Comparison of ENCODE assay signal across 21 mouse cellular contexts in the genomic region with DNA sequence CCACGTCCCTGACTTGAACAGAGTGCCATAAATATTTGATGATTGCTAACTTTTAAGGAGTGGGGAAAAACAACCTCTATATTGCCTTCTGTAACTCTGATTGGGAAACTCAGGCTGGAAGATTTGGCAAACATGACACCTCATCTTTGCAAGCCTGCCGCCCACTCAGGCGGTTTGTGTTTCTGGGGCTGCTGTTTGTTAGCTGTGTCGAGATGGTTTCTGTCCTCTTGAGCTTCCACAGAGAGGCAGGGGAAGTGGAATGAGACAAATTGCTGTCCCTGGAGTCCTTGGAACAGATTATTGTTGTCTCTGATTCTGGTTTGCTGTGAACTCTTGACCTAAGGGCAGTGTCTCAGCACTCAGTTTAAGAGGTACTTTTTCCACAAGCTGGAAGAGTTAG.
A peak's percentile ranks its signal among the peaks of the same experiment; 100 is the strongest.
DNase-seq lines count a peak whose midpoint lies in the region; ATAC-seq and TF ChIP-seq lines count a peak whose summit lies in the region.
"Had no signal": no experiment of that assay in that cellular context is flagged by ENCODE, and none has a peak within 500 bp of the region (broad histone marks: within the 10 kb centered on the region; RNA-seq: fewer than 3 reads in every experiment).

No protein-coding gene starts in this region.

- DNase-seq in frontal cortex, postnatal 14 days (ENCODE audit: low spot score in 2 of 2) = no peak
- DNase-seq in layer of hippocampus, adult 11-12 months (ENCODE audit: low spot score) = peak; percentile 46
- DNase-seq in layer of hippocampus, adult 8-10 months (ENCODE audit: low spot score in 2 of 2) = no peak
- DNase-seq in left cerebral cortex, adult 2 months (ENCODE audit: extremely low spot score in 1 of 2, low spot score in 2 of 2) = peak; percentile 26 to 31
- DNase-seq in left cerebral cortex, postnatal 36 days (ENCODE audit: low spot score in 2 of 2) = no peak
- peak; percentile 66 for DNase-seq in right cerebral cortex, adult 18-20 months
- no peak for DNase-seq in right cerebral cortex, postnatal 10 days (ENCODE audit: low spot score in 2 of 2)
- DNase-seq: adrenal gland, adult 8-10 months; adrenal gland, postnatal 25 days; cerebellum, adult 18-20 months; cerebellum, adult 9-10 months; cerebellum, postnatal 14 days; gastrocnemius, postnatal 25 days; heart, adult 2 months had no signal

- no peak overlapping the region for H3K27ac ChIP-seq in left cerebral cortex, adult 2 months
- H3K27ac ChIP-seq: forebrain, embryonic 10.5 days; forebrain, embryonic 13.5 days; heart, adult 2 months; hindbrain, embryonic 12.5 days; hindbrain, embryonic 15.5 days had no signal

- peak; percentile 32; the same call in 1 of the 2 replicates for ATAC-seq in frontal cortex, adult (ENCODE audit: low TSS enrichment)
- ATAC-seq: activated CD4-positive, CD25-positive, alpha-beta regulatory T cell, adult 4 months; forebrain, embryonic 13.5 days; forebrain, embryonic 16.5 days had no signal

- H3K4me3 ChIP-seq in left cerebral cortex, adult 2 months = no peak overlapping the region
- H3K4me3 ChIP-seq: forebrain, embryonic 10.5 days; forebrain, embryonic 13.5 days; heart, adult 2 months; hindbrain, embryonic 12.5 days; hindbrain, embryonic 15.5 days had no signal

- intact Hi-C loops in left cerebral cortex, adult 2 months (cut with DNase I) = no loop called here
- intact Hi-C loops in left cerebral cortex, postnatal 36 days (cut with DNase I) = no loop called here

- TF ChIP-seq CTCF in left cerebral cortex, adult 2 months (IDR thresholded peaks at IDR 0.05) = no peak

Comparison
In these comparisons a context has a peak if more than half of its experiments do, and no peak if none do; other contexts are left out.
1. DNase-seq: peak in layer of hippocampus, adult 11-12 months (single experiment), left cerebral cortex, adult 2 months (2 of 2) and right cerebral cortex, adult 18-20 months (single experiment); none in frontal cortex, postnatal 14 days (0 of 2), layer of hippocampus, adult 8-10 months (0 of 2), left cerebral cortex, postnatal 36 days (0 of 2) and right cerebral cortex, postnatal 10 days (0 of 2).